Mouse (Mus musculus) right cerebral cortex, adult 18-20 months (tissue): ENCODE data around the gene Tpr.

Experiments
- DNase-seq: peaks from one replicate; pipeline ENCODE4 v3.0.0; 2022; ENCODE audit warnings: mixed read lengths

The Tpr gene

DNA sequence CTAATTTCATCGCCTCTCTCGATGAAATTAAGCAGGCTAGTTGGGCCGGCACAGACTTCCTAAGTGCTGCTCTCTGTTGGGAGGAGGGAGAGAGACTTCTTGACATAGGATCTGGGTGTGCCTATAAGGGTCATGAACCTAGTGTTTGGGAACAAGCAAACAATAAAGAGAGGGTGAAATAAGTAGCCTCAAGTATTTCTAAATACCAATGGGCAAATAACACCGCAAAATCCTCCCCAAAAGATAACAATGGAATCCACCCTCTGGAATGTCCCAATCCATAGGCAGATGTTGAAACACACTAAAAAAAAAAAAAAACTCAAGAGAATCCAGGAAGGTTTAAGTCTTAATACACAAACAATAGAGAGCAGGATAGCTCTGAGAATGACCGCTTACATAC, 70.4 kb downstream of the Tpr start:
- no peak for DNase-seq

DNA sequence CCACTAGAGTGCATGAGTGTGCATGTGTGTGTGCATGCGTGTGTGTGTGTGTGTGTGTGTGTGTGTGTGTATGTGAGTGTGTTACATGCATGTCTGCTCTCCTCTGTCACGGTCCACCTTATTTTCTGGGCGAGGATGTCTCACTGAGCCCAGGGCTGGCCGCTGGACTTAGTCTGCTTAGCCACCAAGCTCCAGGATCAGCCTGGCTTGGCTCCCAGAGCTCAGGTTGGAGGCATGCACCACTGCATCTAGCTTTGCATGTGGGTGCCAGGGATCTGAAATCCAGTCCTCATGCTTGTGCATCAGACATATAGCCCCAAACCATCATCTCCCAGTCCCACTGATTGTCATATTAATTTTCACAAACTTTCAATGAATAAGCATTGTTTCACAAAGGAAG, 71.1 kb downstream of the Tpr start:
- no peak for DNase-seq

DNA sequence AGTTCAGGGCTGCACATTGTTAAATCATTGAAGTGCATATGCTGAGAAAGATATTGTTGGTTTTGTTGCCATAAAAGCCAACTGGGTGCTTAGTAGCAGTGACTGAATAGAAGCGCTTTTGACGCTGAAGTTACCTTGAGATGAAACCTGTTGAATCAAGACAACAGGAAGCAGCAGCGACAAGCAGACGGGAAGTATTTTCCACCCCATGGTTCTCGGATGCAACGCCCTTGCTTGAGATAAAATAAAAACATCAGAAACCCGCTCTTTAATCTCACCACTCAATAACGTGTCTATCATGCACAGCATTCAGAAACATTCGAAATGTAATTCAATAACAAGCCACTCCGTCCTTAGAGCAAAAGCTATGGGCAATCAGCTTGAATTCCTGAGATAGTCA, 72.7 kb downstream of the Tpr start:
- DNase-seq, result no peak

DNA sequence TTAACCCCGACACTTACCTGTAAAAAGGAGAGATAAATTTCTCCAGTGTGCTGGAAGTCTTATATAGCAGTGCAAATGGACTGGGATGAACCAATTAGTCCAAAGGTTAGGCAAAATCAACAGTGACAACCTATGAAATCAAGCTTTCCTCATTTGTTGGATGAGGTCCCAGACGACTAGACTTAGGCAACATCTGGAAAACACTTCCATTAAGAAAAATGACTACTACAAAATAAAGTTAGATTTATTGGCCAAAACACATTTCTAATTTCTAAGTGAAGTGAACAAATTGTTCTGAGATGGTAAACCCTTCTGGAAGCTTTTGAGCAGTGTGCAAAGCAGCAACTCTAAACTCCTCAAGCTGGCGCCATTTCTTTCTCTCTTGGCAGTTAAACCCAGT, 73.5 kb downstream of the Tpr start, which contains the start of gene Prg4:
Gene Prg4 (minus strand): TSS at position 34 of the 400 bp plus-strand sequence.
- DNase-seq, result no peak

DNA sequence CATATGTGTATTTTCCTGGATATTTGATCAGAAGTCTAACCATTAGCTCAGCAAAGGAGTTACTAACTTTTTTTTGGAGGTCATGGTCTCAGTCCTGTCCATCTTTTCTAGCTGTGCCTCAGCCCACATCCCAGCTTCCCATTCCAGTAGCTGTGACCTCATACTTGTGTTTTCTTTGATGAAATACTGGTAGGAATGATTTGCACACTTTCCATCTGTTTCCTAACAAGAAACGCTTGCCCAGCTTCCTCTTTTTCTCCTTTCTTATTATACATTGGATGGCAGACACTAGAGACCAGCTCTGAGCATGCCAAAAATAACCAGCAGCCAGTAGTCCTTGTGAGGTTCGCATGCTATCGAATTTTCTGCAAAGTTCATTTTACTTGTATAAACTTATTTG, 77.4 kb downstream of the Tpr start:
- no peak for DNase-seq

DNA sequence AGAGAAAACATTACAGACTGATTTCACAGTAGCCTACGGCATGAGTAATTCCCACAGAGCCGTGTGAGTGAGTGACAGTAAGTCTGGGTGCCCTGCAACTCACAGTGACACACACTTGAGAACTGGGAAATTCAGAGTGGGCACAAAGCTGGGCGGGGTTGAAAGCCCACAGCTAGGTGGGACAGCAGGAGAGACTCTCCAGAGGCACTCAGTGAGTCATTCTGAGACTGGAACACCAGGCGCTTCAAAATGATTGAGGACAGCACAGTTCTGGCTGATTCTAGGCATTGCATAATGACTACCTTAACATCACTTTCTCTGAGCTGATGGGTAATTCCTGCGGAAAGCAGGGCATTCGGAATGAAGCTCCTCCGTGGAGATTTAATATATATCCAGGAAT, 79.9 kb downstream of the Tpr start:
- DNase-seq, result peak; percentile 12

DNA sequence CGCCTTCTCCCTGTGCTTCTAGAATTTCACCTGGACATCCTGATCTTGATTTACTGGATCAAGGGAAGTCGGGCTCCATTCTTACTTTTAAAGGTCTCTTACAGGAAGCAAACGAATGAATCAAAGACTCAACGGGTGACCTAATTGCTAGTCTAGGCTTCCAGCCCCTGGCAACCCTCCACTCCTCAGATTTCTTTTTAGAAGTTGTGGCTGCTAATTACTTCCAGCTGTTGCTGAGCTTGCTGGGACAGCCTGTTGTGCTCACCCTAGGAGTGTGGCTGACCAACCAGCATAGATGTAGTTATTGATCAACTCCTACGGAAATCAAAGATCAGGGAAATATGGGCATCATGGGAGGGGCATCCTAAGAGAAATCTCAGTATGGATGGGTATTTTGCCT, 88.0 kb downstream of the Tpr start:
- DNase-seq, result no peak

DNA sequence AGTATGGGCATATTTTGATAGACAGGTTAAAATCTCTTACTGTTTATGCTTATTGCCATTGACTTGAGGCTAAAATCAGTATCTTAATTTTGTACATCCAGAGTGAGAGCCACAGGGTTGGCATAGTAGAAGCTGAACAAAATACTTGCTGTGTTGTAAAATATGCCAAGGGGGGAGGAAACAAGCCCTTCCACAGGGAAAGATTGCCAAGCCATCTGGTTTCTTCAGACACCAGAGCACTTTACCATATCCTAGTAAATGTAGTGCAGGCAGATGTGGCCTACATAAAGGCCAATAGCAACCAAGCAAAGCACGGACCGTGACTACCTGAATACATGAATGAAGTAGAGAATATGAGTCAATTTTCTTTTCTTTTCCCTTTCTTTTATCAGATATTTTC, 96.5 kb downstream of the Tpr start:
- peak; percentile 9 for DNase-seq

DNA sequence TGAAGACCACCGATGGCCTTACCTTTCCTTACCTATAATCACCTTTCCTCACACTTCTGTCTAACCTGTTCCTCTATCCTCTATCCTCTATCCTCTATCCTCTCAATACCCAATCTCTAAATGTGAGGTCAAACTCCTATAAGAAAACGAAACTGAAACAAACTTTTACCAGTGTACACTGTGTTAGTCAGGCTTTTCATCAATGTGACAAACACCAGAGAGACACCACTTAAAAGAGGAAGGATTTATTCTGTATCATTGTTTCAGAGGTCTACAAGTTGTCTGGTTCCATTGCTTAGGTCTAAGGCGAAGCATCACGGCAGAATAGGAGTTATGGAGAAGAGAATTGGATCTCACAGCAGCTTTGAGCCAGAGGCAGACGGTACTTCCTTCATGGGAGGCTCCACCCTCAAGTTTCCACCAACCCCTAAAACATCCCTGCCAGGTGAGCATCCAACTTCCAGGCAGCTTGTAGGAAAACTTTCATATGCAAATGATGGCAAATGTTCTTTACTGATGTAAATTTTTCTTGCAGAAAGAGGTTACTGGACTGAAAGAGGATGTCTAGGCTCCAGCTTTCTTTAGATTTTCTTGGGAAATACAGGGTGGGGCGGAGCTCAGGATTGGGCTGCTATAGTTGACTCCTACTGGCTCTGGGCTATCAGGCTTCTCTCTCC, 104.1 kb downstream of the Tpr start:
- DNase-seq, result no peak

DNA sequence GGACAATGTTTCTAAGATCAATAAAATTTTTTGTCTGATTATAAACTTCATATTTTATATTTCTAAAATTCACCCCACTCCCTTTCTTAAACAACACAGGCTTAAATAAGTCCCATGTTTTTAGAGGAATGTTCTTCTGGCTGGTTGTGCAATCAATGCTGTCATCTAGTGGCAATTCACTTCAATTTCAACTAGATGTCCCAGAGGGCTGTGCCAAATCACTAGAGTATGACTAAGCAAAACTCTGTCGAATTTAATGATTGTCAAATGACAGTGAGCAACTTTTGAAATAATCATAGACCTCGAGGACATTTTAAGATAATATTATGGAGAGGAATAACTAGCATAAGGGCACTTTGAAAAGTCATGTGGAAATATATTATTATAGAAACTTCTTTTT, 105.1 kb downstream of the Tpr start:
- DNase-seq, result peak; percentile 1

DNA sequence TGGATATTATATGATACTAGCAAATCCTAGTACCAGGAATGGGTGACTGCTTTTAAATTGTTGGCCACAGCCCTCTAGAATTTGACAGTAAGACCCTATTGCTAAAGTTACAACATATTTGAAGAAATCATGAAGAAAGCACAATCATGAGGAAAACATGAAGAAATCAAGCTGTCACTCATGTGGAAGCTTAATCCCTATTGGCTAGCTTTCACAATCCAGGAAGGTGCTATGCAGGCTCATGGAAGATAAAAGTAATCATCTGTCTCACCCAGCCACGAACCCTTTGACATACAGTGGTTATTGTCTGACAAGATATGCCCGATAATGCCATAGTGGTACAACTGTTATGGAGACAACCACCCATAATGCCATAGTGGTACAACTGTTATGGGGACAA, 105.5 kb downstream of the Tpr start:
- no peak for DNase-seq
